Mouse (Mus musculus): Measurements from ENCODE around the gene Cnot3.
"Not testable (repeated sequence)": the region's sequence is repeated elsewhere in the genome, so short reads cannot be mapped to it uniquely, and the experiment has no call there.

Gene Cnot3

GRCm38 (mm10) chr7:3646641-3647040 is 1.6 kb downstream of the Cnot3 start:
- no peak for DNase-seq (ENCODE audit: low read depth)

- DNase-seq (ENCODE audit: low read depth): no peak
These were observed 11.9 kb downstream of the Cnot3 start for GRCm38 (mm10) chr7:3656966-3657365.

- DNase-seq (ENCODE audit: low read depth): no peak
These were observed 13.5 kb downstream of the Cnot3 start for GRCm38 (mm10) chr7:3658578-3658977.

- DNase-seq (ENCODE audit: low read depth): no peak
These were observed 19.6 kb downstream of the Cnot3 start for GRCm38 (mm10) chr7:3664524-3665214.

GRCm38 (mm10) chr7:3665215-3666114 is 20.4 kb downstream of the Cnot3 start, which contains the start of gene Leng1:
Leng1 (minus strand) TSS chr7:3665840.
- DNase-seq (ENCODE audit: low read depth): peak; percentile 96

GRCm38 (mm10) chr7:3666921-3667391 is 21.9 kb downstream of the Cnot3 start:
- DNase-seq (ENCODE audit: low read depth): no peak

GRCm38 (mm10) chr7:3674507-3675227 is 29.6 kb downstream of the Cnot3 start:
- DNase-seq (ENCODE audit: low read depth): peak; percentile 86

GRCm38 (mm10) chr7:3675228-3675548 is 30.1 kb downstream of the Cnot3 start:
- DNase-seq (ENCODE audit: low read depth): no peak

- no peak for DNase-seq (ENCODE audit: low read depth)
These were observed 31.3 kb downstream of the Cnot3 start for GRCm38 (mm10) chr7:3676371-3676770.

GRCm38 (mm10) chr7:3677342-3677741 is 32.3 kb downstream of the Cnot3 start, which contains the start of gene Tmc4:
Tmc4 (minus strand) TSS chr7:3677553.
- no peak for DNase-seq (ENCODE audit: low read depth)

- no peak for DNase-seq (ENCODE audit: low read depth)
These were observed 39.0 kb downstream of the Cnot3 start for GRCm38 (mm10) chr7:3683908-3684550.

- DNase-seq (ENCODE audit: low read depth): no peak
These were observed 39.6 kb downstream of the Cnot3 start for GRCm38 (mm10) chr7:3684698-3685097.

GRCm38 (mm10) chr7:3685400-3686187 is 40.5 kb downstream of the Cnot3 start:
- no peak for DNase-seq (ENCODE audit: low read depth)

- DNase-seq (ENCODE audit: low read depth): no peak
These were observed 46.9 kb downstream of the Cnot3 start for GRCm38 (mm10) chr7:3691919-3692318.

- no peak for DNase-seq (ENCODE audit: low read depth)
These were observed 47.4 kb downstream of the Cnot3 start, which contains the start of gene Tsen34 for GRCm38 (mm10) chr7:3692382-3692986. Tsen34 (plus strand) TSS chr7:3692863.

GRCm38 (mm10) chr7:3692987-3693808 is 48.1 kb downstream of the Cnot3 start, which contains the start of gene Mboat7:
Mboat7 (minus strand) TSS chr7:3693523.
- DNase-seq (ENCODE audit: low read depth): peak; percentile 97

- DNase-seq (ENCODE audit: low read depth): no peak
These were observed 48.7 kb downstream of the Cnot3 start for GRCm38 (mm10) chr7:3693809-3694075.

- peak; percentile 76 for DNase-seq (ENCODE audit: low read depth)
These were observed 49.2 kb downstream of the Cnot3 start for GRCm38 (mm10) chr7:3694076-3694948.

- not testable (repeated sequence) for DNase-seq (ENCODE audit: low read depth)
These were observed 49.9 kb downstream of the Cnot3 start for GRCm38 (mm10) chr7:3694949-3695305.

Measured in c-Kit-positive CD71-negative TER-119-negative erythroid progenitor cells, embryonic 14.5 days (primary cell).